Mouse (Mus musculus) lung, adult 2 months (tissue): ENCODE results near the gene Olfr99. TPM values are rescaled to one million over a fixed set of nuclear protein-coding genes. Genes with fewer than 3 reads are reported as not detected.
A peak's percentile ranks its signal among the peaks of the same experiment; 100 is the strongest.

Source experiments
- DNase-seq: peaks from one replicate; pipeline ENCODE4 v3.0.0; 2022
- H3K4me1 ChIP-seq: fragments of 200-500 bp; 2 replicates; pipeline ENCODE4 v1.6.1; 2011; ENCODE audit warnings: low read length; ENCODE audit not compliant: control insufficient read depth, insufficient read depth
- H3K4me3 ChIP-seq: fragments of 200-500 bp; replicated peaks from 2 replicates; pipeline ENCODE3; 2011; ENCODE audit warnings: low read depth, mild to moderate bottlenecking, control low read depth, low read length; ENCODE audit errors: extremely low read depth
- CTCF ChIP-seq: fragments of 200-500 bp; IDR thresholded peaks from 2 replicates; pipeline ENCODE4 v1.5.1; 2011; ENCODE audit warnings: mild to moderate bottlenecking, low read length, control low read depth; ENCODE audit not compliant: insufficient read depth
- POLR2A ChIP-seq: fragments of 200-500 bp; IDR thresholded peaks from 2 replicates; pipeline ENCODE4 v1.6.1; 2011; ENCODE audit warnings: low read depth, mild to moderate bottlenecking, control low read depth, low read length, borderline replicate concordance; ENCODE audit errors: extremely low read depth
- WGBS: fragments of 180-500 bp; shearing (Covaris S2); methylation state at CpG from one replicate; pipeline ENCODE4 v1.1.7; 2018; 5-methylcytosine and 5-hydroxymethylcytosine counted together
- polyA plus RNA-seq: library from polyadenylated mRNA; depleted of rRNA; stranded (reverse); fragments of >200 nt; gene quantifications from 2 replicates; pipeline ENCODE4 v1.2.3, GENCODE M21; 2012; rRNA removed

Olfr99 gene
- not detected in 2 replicates for polyA plus RNA-seq

DNA sequence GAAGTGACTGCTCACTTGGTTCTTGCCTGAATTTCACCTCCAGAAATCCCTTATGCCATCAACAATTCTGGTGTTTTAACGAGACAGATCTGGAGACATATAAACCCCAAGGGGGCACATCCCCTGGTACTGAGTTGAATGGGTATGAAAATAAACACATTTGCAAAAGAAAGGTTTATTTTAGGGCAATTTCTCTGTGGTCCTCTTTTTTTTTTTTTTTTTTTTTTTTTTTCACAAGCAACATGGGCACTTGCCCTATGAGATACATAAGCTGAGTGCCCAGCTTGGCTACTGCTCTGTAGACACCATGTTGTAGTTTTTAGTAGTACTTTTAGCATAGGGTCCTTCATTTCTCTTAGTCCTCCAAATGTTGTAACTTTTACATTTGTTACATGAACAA is at the start of gene Olfr99:
Gene Olfr99, minus strand, starts transcription at position 101 of the 400 bp plus-strand sequence.
- 79% methylated on average over 1 of the region's 1 CpGs for WGBS
- H3K4me3 ChIP-seq = no peak within 1 kb of the TSS
- no peaks in the 10 kb centered on the region for H3K4me1 ChIP-seq
- no peak for DNase-seq
- TF ChIP-seq POLR2A (no peak), CTCF (no peak)

DNA sequence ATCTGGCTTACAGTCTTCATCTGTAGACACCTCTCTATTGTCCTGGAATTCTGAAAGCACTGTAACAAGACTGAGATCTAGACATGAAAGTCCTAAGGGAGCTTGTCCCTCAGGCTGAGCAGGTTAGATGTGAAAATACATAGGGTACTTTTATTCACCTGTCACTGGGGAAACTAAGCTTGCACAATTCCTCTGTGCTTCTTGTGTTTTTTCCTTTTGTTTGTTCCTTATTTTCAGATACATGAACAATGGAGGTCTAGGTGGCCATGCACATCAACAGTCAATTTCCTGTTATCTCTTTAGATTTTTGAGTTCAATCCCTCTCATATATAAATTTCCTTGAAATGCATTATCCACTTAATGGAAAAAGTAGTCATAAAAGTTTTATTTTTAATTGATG is 33.7 kb upstream of the Olfr99 start, which contains the start of gene Olfr102:
Gene Olfr102, minus strand, starts transcription at position 101 of the 400 bp plus-strand sequence.
- TF ChIP-seq CTCF (no peak), POLR2A (no peak)
- no peak within 1 kb of the TSS for H3K4me3 ChIP-seq
- no peak for DNase-seq
- no peaks in the 10 kb centered on the region for H3K4me1 ChIP-seq

DNA sequence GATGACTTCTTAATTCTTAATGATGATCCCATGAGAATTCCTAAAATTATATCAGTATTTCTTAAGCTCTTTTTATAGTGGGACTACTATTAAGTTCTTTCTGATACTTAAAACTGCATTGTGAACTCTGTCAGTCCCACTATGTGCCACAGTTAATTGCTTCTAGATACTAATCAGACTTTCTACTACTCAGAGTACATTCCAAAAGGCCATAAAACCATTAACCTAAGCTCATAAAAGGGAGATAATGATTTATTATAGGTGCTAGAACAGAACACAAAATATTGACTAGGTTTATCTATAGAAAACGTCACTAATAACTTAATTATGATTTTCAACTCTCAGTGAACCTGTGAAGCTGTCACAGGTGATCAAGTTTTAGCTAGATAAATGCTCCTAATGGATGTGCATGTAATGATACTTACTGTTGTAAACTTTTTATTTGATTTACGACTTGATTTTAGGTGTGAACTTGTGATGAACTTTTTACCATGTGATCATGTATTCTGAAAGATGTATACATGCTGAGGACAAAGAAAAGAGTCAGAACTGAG is 27.0 kb upstream of the Olfr99 start:
- no peaks in the 10 kb centered on the region for H3K4me1 ChIP-seq
- DNase-seq = no peak

DNA sequence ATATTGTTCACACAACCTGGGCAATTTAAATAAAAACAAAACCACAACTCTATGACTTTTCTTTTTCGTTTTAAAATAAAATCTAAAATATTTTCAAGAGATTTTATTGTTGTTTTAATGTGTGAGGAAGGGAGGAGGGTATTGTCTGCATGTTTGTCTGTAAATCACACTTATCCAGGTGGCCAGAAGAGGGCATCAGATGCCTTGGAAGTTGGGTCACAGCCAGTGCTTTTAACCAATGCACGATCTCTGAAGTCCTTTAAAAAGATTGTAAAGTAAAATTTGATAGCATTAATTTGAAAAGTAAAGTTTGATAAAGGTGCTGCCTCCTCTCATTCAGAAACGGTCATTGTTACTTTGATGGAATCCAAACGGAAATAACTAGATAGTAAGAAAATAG is 25.2 kb upstream of the Olfr99 start:
- TF ChIP-seq CTCF = no peak
- no peaks in the 10 kb centered on the region for H3K4me1 ChIP-seq
- 33% methylated on average over 4 of the region's 4 CpGs for WGBS
- H3K4me3 ChIP-seq = no peak overlapping the region
- no peak for DNase-seq

More for the DNA sequence above, 27.0 kb upstream of the Olfr99 start:
- 33% methylated on average over 2 of the region's 2 CpGs for WGBS
- H3K4me3 ChIP-seq = no peak overlapping the region
- TF ChIP-seq CTCF = no peak
- TF ChIP-seq POLR2A = no peak

DNA sequence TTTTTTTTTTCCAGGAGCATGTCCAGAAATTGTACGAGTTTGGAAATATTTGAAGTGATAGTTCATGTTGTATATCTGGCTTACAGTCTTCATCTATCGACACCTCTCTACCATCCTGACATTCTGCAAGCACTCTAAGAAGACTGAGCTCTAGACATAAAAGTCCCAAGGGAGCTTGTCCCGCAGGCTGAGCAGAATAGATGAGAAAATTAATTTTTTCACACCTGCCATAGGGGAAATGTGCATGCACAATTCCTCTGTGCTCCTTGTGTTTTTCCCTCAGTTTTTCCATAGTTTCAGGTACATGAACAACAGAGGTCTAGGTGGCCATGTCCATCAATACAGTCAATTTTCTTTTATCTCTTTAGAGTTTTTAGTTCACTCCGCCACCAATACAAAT is 21.0 kb upstream of the Olfr99 start, which contains the start of gene Olfr101:
Gene Olfr101, minus strand, starts transcription at position 101 of the 400 bp plus-strand sequence.
- WGBS = 73% methylated on average over 4 of the region's 4 CpGs
- TF ChIP-seq CTCF (no peak), POLR2A (no peak)
- no peak for DNase-seq

DNA sequence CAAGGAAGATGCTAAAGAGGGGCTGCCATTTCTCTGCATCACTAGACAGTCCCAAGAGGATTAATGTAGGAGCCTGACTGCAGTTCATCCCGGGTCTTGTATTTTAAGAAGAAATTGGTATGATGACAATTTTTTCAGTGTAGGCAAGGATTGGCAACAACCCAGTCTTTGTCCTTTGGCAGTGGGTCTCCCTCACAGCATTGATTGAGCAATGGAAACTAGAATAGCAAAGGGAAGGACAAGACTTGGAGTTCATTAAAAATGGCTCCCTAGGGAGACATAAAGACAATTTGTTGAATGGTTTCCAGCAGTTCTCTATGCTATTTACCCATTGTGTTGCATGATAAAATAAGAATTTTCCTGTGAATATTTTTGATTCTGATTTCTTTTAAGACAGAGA is 2.9 kb downstream of the Olfr99 start:
- TF ChIP-seq POLR2A = no peak
- no peak for TF ChIP-seq CTCF
- Histone ChIP-seq H3K4me1 (no peaks in the 10 kb centered on the region), H3K4me3 (no peak overlapping the region)
- 71% methylated on average over 1 of the region's 1 CpGs for WGBS
- no peak for DNase-seq

More for the DNA sequence above, 21.0 kb upstream of the Olfr99 start, which contains the start of gene Olfr101:
- Histone ChIP-seq H3K4me1 (no peaks in the 10 kb centered on the region), H3K4me3 (no peak within 1 kb of the TSS)

DNA sequence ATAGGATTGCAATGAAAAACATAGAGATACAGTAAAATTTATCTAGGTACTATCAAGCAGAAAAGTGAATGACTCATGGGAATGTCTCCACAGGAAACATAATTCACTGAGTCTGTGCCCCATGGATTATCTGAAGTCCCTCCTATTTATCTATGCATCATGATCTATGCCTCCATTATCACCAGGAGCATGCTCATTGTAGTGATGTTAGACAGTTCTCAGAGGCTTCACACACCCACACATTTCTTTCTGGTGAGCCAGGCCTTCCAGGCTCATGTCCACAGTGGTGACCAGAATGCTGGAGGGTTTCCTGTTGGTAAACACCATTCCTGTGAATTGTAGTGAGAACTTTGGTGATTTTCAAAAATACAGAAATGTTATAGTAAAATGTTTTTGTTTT is 6.7 kb downstream of the Olfr99 start:
- Histone ChIP-seq H3K4me1 (no peaks in the 10 kb centered on the region), H3K4me3 (no peak overlapping the region)
- no peak for DNase-seq
- no peak for TF ChIP-seq POLR2A
- TF ChIP-seq CTCF = no peak

DNA sequence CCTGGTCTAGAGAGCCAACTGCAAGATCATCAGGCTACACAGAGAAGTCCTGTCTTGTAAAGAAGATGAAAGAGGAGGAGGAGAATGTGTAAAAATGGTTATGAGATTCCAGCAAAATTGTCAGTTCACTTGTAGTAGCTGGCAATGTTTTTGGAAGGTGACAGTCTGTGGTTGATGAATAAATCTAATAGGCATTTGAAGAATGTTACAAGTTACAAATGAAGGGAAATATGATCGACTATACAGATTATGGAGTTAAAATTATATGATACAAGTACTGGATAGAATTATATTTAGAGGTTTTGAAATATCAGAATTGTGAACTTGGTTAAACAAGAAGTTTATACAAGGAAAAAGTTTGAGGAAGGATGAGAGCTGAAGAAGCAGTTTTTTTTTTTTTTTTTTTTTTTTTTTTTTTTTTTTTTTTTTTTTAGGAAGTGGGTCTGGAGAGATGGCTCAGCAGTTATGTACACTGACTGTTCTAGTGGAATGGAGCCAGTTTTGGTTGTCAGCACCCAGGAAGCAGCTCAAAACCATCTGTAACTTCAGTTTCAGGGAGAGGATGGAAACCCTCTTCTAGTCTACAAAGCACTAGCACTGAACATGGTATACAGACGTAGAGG is 7.5 kb downstream of the Olfr99 start:
- no peak overlapping the region for H3K4me3 ChIP-seq
- H3K4me1 ChIP-seq = peaks cover 4% of the 10 kb centered on the region; the same call in 1 of the 2 replicates
- no peak for DNase-seq
- TF ChIP-seq CTCF (no peak), POLR2A (no peak)
- WGBS = 67% methylated on average over 2 of the region's 2 CpGs

DNA sequence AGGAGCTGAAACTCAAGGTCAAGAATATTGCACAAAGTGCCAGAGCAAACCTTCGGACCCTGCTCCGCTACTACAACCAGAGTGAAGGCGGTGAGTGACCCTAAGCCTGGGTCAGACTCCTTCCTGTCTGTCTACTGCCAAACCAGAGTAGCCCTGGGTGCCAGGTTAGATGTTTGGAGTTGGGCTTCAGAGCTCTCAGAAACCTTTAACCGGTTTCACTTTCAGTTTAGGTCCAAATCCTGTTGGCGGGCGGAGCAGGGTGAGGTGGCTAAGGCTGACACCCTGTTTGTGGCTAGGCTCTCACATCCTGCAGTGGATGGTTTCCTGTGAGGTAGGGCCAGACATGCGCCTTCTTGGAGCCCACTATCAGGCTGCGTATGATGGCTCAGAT is 12.6 kb downstream of the Olfr99 start:
- WGBS = 16% methylated on average over 8 of the region's 8 CpGs
- Histone ChIP-seq H3K4me3 (peak overlapping the region; percentile 87), H3K4me1 (peaks cover 4% of the 10 kb centered on the region; the same call in 1 of the 2 replicates)
- TF ChIP-seq CTCF (no peak), POLR2A (no peak)
- peak; percentile 58 for DNase-seq

DNA sequence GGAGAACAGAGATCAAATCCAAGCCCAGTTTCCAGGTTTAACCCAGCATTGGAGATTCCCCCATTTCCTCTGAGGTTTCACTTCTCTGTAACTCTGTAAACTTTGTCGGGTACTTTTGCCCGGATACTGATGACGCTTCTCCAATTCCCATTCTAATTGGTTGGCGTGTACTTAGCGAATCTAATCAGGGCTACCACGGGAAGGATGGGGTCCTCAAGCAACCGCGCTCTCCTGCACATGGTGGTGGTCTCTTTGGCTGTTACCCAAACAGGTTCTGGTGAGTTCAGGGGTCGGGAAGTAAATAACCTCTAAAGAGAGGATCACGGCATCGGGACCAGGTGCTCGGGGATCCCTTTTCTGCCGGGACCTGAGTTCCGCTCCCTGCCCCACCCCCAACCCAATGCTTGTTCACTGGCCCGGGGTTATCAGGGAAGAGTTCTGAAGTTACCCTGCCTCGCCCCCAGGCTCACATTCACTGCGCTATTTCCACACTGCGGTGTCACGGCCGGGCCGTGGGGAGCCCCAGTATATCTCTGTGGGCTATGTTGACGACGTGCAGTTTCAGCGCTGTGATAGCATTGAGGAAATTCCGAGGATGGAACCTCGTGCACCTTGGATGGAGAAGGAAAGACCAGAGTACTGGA is 13.1 kb downstream of the Olfr99 start, which contains the start of gene H2-M3:
Gene H2-M3, plus strand, starts transcription at position 163 of the 644 bp plus-strand sequence.
- peak; percentile 93 for DNase-seq
- Histone ChIP-seq H3K4me1 (peaks cover 4% of the 10 kb centered on the region; the same call in 1 of the 2 replicates), H3K4me3 (peak within 1 kb of the TSS; percentile 87)
- TF ChIP-seq POLR2A (peak; percentile 59; the same call in 1 of the 2 replicates), CTCF (no peak)
- under 1% methylated on average over 26 of the region's 26 CpGs for WGBS
